Mouse (Mus musculus): Measurements from ENCODE around the gene Slc37a2. TPM values are rescaled to one million over a fixed set of nuclear protein-coding genes. Genes with fewer than 3 reads are reported as not detected.

Gene Slc37a2
- polyA plus RNA-seq (2017; shearing (Covaris generic)): 1 to 10 TPM; 4.1 to 6.7 TPM

DNA sequence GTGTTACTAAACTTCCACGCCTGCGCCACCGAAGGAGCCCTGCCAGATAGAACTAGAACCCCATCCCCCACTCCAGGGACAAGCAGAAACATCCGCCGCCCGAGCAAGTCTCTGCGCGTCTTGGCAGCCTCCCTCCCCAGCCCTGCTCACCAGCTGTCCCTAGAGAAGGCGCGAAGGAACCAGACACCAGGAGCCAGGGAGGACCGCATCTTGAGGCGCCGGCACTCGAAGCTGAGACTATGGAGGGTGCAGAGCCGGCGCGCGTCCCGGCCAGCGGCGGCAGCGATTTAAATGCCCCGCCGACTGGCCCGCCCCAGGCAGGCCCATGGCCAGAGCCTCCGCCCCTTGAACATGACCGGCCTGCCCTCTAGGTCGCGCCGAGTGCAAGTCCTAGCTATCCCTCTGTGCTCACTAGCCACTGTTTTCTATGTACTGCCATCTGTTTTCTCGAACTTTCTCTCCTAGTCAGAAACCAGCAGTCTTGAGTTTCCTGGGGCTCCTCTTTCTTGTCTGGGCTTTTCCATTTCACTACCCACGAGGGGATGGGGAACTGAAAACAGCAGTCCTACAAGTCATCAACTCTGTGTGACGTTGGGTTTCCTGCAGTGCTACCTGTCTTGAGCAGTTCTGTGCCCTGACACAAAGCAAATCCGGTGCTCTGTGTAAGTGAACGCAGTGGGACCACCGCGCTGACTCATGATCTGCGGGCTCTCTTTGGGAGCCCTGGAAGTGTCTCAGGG, at the start of gene Slc37a2:
Slc37a2 (minus strand) TSS at position 590 of the 740 bp plus-strand sequence.

DNA sequence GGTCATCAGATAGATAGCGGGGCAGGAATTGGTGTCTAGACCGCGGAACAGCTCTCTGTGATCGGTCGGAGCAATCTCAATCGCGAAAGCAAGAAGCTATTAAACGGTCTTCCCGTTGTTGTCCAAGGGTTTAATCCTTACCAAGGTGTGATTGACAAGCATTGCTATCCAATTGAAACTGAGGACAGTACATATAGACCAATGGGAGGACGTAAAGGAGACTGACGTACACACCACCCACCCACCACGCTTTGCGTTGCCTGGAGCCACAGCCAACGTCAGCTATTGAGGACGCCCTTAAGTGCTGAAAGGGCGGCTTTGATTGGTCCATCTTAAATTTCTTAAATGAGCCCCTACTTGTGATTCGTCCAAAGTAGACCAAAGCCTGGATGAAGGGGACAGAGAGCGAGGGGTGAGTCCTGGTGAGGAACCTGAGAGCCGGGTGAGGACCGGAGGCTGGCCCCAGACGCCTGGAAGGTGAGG, 47.6 kb downstream of the Slc37a2 start, which contains the start of gene Tmem218:
Tmem218 (plus strand) TSS at position 295 of the 483 bp plus-strand sequence.

Other genes with a start within 250 kb of the Slc37a2 start
- under 1 TPM; 0.11 to 0.45 TPM for gene Pknox2, start 108.3 kb downstream of the Slc37a2 start, polyA plus RNA-seq (2017; shearing (Covaris generic))
- 1 to 10 TPM; 1.9 to 5.0 TPM for gene Tmem218, start 47.5 kb downstream of the Slc37a2 start, polyA plus RNA-seq (2017; shearing (Covaris generic))
- gene Ccdc15, start 92.7 kb upstream of the Slc37a2 start, polyA plus RNA-seq (2017; shearing (Covaris generic)): 1 to 10 TPM; 6.3 to 7.1 TPM
- gene Hepacam, start 111.6 kb upstream of the Slc37a2 start, polyA plus RNA-seq (2017; shearing (Covaris generic)): under 1 TPM in 1 of 2 experiments, not detected in 1; 0.05 TPM
- gene Robo4, start 146.2 kb upstream of the Slc37a2 start, polyA plus RNA-seq (2017; shearing (Covaris generic)): not detected
- gene Robo3, start 177.5 kb upstream of the Slc37a2 start, polyA plus RNA-seq (2017; shearing (Covaris generic)): 1 to 10 TPM in 1 of 2 experiments, under 1 TPM in 1; 0.17 to 1.3 TPM
- gene Msantd2, start 233.6 kb upstream of the Slc37a2 start, polyA plus RNA-seq (2017; shearing (Covaris generic)): 10 to 100 TPM; 23.8 to 28.9 TPM

Data from inflammation-experienced regulatory T-cells (primary cell).